Mouse (Mus musculus) hematopoietic stem cell, adult 5-6 weeks (primary cell): ENCODE measurements around the gene Papolb. TPM values are rescaled to one million over a fixed set of nuclear protein-coding genes. Genes with fewer than 3 reads are reported as not detected.

Source experiments
- ATAC-seq, 2 experiments: fragments of 125-278 bp in 1 of 2; replicated peaks in 1 of 2; 2 replicates each; pipeline ENCODE4 v1.8.0; 2016 to 2017; ENCODE audit warnings: inconsistent platforms in 2 of 2, mild to moderate bottlenecking in 2 of 2, moderate number of reproducible peaks in 2 of 2, low read depth in 1 of 2, moderate TSS enrichment in 1 of 2; ENCODE audit not compliant: low FRiP score in 2 of 2, poor library complexity in 2 of 2, severe bottlenecking in 2 of 2, insufficient read depth in 1 of 2, low TSS enrichment in 1 of 2
- total RNA-seq: library from RNA; stranded (forward); fragments of 172-1452, 232-1000 nt; gene quantifications from 2 replicates; pipeline ENCODE4 v1.2.3, GENCODE M21; 2017

Papolb gene
- total RNA-seq, 1 experiment from 2014 or later, result not detected

- ATAC-seq, result no peak
Observed at GRCm38 (mm10) chr5:142535388-142535787, 5.5 kb upstream of the Papolb start.

DNA sequence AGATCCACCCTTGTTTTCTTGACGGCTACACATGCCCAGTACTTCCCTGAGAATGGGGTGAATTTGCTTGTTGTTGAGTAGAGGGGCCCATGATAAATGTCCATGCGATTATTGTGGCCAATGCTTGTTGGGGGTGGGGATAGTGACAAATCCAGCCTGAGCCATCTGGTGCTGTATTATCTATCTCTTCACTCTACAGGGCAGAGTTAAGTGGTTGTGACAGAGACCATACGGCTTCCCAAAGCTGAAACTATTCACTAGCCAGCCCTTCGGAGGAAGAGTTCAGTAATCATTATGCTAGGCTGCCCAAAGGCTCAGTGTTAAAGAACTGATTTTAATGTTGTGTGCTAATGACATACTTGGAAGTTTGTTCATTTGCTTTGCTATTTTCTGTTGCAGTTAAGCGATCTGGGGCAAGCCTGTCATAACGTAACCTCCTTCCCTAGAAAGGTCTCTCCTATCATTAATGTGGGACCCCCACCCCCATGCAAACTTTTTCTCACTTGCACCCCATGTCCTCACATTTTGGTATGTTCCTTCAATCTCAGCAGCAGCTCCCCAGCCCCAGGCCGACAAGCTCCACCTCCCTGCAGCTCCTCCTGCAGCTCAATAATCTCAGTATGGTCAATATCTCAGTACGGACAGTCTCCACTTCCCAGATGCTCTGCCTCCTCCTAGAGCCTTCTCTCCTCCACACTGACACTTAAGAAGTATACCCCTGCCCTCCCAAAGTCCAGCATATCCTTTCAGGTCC is 5.0 kb downstream of the Papolb start:
- ATAC-seq, result no peak

- peak in 1 of 2 experiments; percentile 27; a peak in 1 of 4 replicates for ATAC-seq
Observed at GRCm38 (mm10) chr5:142521195-142521866, 8.5 kb downstream of the Papolb start.

DNA sequence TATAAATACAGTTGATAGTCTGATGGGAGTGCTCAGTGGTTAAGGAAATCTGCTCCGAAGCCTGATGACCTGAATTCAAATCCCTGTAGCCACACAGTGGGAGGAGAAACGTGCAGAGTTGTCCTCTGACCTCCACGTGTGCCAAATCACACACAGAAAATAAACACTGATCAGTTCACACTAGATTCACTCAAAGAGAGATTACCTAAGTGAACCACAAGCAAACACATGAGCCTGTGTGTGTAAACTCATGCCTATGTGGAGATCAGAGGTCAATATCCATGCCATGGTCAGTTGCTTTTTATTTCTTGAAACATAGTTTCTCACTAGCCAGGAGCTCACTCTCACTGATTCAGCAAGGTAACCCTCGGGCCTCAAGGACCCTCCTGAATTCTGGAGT is 9.5 kb downstream of the Papolb start:
- ATAC-seq, result no peak

- no peak for ATAC-seq
Observed at GRCm38 (mm10) chr5:142518973-142519372, 10.9 kb downstream of the Papolb start.

- no peak for ATAC-seq
Observed at GRCm38 (mm10) chr5:142512112-142512511, 17.8 kb downstream of the Papolb start.

DNA sequence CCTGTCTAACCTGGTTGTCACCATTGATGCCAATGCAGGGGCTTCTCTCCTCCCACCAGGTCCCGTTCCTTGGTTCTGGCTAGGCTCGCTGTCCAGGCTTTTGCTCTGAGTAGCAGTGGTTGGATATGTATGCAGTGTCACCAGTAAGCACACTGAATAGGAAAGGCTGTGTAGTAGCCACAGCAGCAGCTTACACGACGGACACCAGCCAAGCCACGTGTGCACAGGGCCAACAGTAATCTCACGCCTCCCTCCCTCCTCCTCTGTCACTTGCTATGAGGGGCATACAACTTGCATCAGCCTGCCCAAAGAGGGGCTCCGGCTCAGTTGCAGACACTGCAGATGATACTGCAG is 19.8 kb downstream of the Papolb start:
- ATAC-seq, result no peak

GRCm38 (mm10) chr5:142509141-142510060 is 20.5 kb downstream of the Papolb start:
- ATAC-seq, result no peak

GRCm38 (mm10) chr5:142505695-142506423 is 24.0 kb downstream of the Papolb start:
- no peak for ATAC-seq

GRCm38 (mm10) chr5:142504175-142504574 is 25.7 kb downstream of the Papolb start:
- ATAC-seq, result no peak

DNA sequence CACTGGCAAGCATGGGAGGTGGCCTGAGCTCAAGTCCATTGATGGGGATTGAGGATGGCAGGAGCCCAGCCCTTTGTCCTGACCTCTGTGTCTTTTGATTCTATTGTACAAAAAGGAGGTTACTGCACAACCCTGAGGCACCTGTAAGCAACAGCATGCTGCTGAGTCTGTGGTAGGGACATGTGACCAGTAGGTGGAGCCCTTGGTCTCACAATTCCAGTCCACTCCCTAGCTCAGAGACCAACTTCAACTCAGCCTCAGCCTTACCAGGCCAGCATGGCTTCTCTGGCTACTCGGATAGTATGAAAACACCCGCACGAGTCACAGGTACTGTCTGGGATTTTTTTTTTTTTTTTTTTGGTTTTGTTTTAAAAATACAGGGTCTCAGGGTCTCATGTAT is 27.5 kb downstream of the Papolb start:
- peak; percentile 72 to 87; a peak in 3 of 4 replicates for ATAC-seq

- ATAC-seq, result no peak
Observed at GRCm38 (mm10) chr5:142500918-142501317, 29.0 kb downstream of the Papolb start.

DNA sequence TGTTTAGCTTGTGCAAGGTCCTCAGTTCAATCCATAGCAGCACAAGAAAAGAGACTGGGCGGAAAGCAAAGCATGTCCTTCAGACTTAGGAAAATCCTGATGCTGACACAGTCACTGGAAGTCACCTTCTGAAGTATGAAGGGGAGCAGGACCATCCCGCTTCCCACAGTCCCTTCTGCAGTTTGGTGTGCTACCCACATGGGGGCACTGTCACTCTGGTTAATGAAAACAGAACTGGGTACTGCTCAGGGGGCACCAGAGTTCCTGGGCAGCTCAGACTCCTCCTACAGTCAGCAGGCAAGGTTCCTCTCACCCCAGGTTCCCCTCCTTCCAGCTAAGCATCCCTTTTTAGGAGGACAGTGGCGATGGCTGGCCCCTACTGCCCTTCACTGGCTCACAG is 30.9 kb downstream of the Papolb start:
- peak; percentile 58 to 74 for ATAC-seq

DNA sequence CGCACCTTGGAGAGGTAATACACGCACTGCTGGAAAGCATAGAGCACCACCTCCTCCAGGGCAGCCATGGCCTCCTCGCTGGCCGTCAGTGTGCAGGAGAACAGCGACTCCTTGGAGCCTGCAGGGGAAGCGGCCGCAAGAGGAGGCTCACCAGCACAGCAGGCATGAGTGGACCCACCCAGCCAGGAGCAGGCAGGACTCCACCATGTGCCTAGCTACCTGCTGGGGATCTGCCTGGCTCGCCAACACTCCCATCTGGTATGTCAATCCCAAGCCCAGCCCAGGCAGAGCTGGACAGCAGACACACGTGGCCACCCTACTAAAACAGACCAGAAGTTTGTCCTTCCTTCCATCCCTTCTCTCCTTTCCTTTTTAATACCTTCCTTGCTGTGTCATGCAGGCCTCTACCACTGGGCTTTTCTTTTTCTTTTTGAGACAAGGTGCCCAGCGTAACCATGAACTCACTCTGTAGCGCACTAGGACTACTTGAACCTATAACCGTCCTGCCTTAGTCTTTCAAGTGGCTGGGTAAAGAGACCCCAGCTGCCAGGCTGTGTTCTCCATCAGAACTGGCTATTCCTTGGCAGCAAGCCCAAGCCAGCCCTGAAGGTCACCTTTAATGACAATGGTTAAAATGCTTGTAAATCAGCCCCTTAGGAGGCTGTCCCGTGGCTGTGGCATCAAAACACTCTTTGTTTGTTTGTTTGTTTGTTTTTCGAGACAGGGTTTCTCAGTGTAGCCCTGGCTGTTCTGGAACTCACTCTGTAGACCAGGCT is 34.4 kb downstream of the Papolb start:
- ATAC-seq, result no peak

- 0 out of 4 replicates have a peak, but pooled peaks of 1 of the 2 experiments have one; percentile 17 for ATAC-seq
Observed at GRCm38 (mm10) chr5:142493307-142493706, 36.6 kb downstream of the Papolb start.

GRCm38 (mm10) chr5:142489955-142490707 is 39.7 kb downstream of the Papolb start:
- ATAC-seq, result no peak
